Mouse (Mus musculus) bone marrow, adult 2 months (tissue): ENCODE measurements around the gene Gm49776.

Experiments
- CTCF ChIP-seq: fragments of 200-500 bp; IDR thresholded peaks from 2 replicates; pipeline ENCODE4 v1.5.1; 2011; ENCODE audit warnings: low read length, control low read depth; ENCODE audit not compliant: control insufficient read depth, insufficient read depth
- POLR2A ChIP-seq: fragments of 200-500 bp; IDR thresholded peaks from 2 replicates; pipeline ENCODE4 v1.6.1; 2011; ENCODE audit warnings: low read depth, mild to moderate bottlenecking, control low read depth, low read length, borderline replicate concordance; ENCODE audit not compliant: control insufficient read depth

- TF ChIP-seq POLR2A (no peak), CTCF (no peak)
These were observed 10.1 kb upstream of the Gm49776 start for GRCm38 (mm10) chr16:18268182-18268581.
